In the genomic region with DNA sequence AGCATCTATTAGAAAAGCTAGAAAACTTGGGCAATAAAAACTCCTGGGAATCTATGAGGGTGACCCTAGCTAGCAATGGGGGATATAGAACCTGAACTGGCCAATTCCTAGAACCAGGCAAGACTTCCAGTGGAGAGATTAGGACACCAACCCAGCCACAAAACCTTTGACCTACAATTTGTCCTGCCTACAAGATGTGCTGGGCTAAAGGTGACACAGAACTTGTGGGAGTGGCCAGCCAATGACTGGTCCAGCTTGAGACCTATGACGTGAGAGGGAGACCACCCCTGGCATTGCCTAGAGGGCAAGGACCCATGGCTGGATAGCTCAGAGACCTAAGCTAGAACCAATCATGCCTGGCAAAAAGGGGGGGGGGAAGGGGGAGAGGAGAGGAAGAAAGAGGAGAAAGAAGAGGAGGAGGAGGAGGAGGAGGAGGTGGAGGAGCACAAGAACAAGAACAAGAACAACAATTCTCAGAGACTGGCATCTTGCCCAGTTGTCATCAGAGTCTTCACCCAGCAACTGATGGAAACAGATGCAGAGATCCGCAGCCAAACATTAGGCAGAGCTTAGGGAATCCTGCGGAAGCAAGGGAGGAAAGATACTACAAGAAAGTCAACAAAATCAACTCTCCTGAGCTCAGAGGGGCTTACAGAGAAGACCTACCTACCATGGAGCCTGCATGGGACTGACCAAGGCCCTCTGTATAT, we compare ENCODE assay signal across 14 mouse cellular contexts.
"Had no signal": no experiment of that assay in that cellular context is flagged by ENCODE, and none has a peak within 500 bp of the region (broad histone marks: within the 10 kb centered on the region; RNA-seq: fewer than 3 reads in every experiment).

No protein-coding gene starts in this region.

- H3K4me2 ChIP-seq: kidney, embryonic 15.5 days; limb, embryonic 15.5 days; midbrain, embryonic 11.5 days; midbrain, embryonic 15.5 days; neural tube, embryonic 12.5 days had no signal

- H3K4me1 ChIP-seq: kidney, embryonic 15.5 days; limb, embryonic 15.5 days; neural tube, embryonic 12.5 days had no signal

- DNase-seq: kidney, adult 2 months; kidney, postnatal 14 days; left cerebral cortex, postnatal 4 days; lung, postnatal 10 days; right cerebral cortex, adult 18-20 months; right cerebral cortex, postnatal 25 days; thymus, postnatal 36 days had no signal

- H3K27me3 ChIP-seq: kidney, embryonic 15.5 days; limb, embryonic 15.5 days; midbrain, embryonic 15.5 days; neural tube, embryonic 12.5 days had no signal

- H3K4me3 ChIP-seq: kidney, embryonic 15.5 days; limb, embryonic 15.5 days; megakaryocyte, embryonic 14.5 days; midbrain, embryonic 15.5 days; neural tube, embryonic 12.5 days had no signal

- H3K36me3 ChIP-seq: kidney, embryonic 15.5 days; limb, embryonic 15.5 days; midbrain, embryonic 15.5 days; neural tube, embryonic 12.5 days had no signal

- H3K27ac ChIP-seq: kidney, embryonic 15.5 days; limb, embryonic 15.5 days; macrophage; midbrain, embryonic 15.5 days; neural tube, embryonic 12.5 days had no signal

- ATAC-seq: midbrain, embryonic 15.5 days had no signal

- H3K9me3 ChIP-seq: kidney, embryonic 15.5 days; limb, embryonic 15.5 days; megakaryocyte, embryonic 14.5 days; midbrain, embryonic 15.5 days; neural tube, embryonic 12.5 days had no signal

- H3K9ac ChIP-seq: kidney, embryonic 15.5 days; limb, embryonic 15.5 days; midbrain, embryonic 15.5 days; neural tube, embryonic 12.5 days had no signal
